Mouse (Mus musculus) liver, embryonic 11.5 days (tissue): ENCODE measurements around the gene Plpp1. TPM values are rescaled to one million over a fixed set of nuclear protein-coding genes. Genes with fewer than 3 reads are reported as not detected.
A peak's percentile ranks its signal among the peaks of the same experiment; 100 is the strongest.

Source experiments
- ATAC-seq: fragments of 200-750 bp; cut with Nextera tagmentation; replicated peaks from 2 replicates; pipeline ENCODE4 v1.8.0; 2017; ENCODE audit warnings: moderate number of reproducible peaks, mild to moderate bottlenecking, moderate TSS enrichment, moderate library complexity; ENCODE audit not compliant: low FRiP score
- DNase-seq: peaks from one replicate; pipeline ENCODE4 v3.0.0-alpha.2; 2017; ENCODE audit warnings: low spot score
- H3K27ac ChIP-seq: fragments of 300-500 bp; sonication (generic); 2 replicates; pipeline ENCODE4 v1.5.1; 2014; ENCODE audit warnings: mild to moderate bottlenecking, low read depth, low read length, control low read depth
- H3K27me3 ChIP-seq: fragments of 300-500 bp; sonication (generic); replicated peaks from 2 replicates; pipeline ENCODE4 v1.6.1; 2014; ENCODE audit warnings: low read length, mixed read lengths; ENCODE audit not compliant: control insufficient read depth, insufficient read depth
- H3K36me3 ChIP-seq: fragments of 300-500 bp; sonication (generic); 2 replicates; pipeline ENCODE4 v1.6.1; 2014; ENCODE audit warnings: mild to moderate bottlenecking, low read length, moderate library complexity, mixed read lengths; ENCODE audit not compliant: control insufficient read depth, insufficient read depth
- H3K4me1 ChIP-seq: fragments of 300-500 bp; sonication (generic); replicated peaks from 2 replicates; pipeline ENCODE4 v1.6.1; 2014; ENCODE audit warnings: low read length, mixed read lengths; ENCODE audit not compliant: control insufficient read depth, insufficient read depth
- H3K4me2 ChIP-seq: fragments of 300-500 bp; sonication (generic); 2 replicates; pipeline ENCODE4 v1.6.1; 2014; ENCODE audit warnings: mild to moderate bottlenecking, control low read depth, moderate library complexity
- H3K4me3 ChIP-seq: fragments of 300-500 bp; sonication (generic); 2 replicates; pipeline ENCODE4 v1.5.1; 2014; ENCODE audit warnings: low read depth, low read length, control low read depth
- H3K9ac ChIP-seq: fragments of 300-500 bp; sonication (generic); 2 replicates; pipeline ENCODE4 v1.6.1; 2014; ENCODE audit warnings: low read depth, low read length, control low read depth
- H3K9me3 ChIP-seq: fragments of 300-500 bp; sonication (generic); 2 replicates; pipeline ENCODE4 v1.6.1; 2016; ENCODE audit warnings: low read length, inconsistent platforms, mixed read lengths; ENCODE audit not compliant: control insufficient read depth
- WGBS: fragments of 180-500 bp; shearing (Covaris S2); extraction: QIAGEN DNeasy Blood & Tissue Kit; methylation state at CpG from one replicate; pipeline ENCODE4 v1.1.7; 2014; 5-methylcytosine and 5-hydroxymethylcytosine counted together
- polyA plus RNA-seq: library from polyadenylated mRNA; unstranded; fragments of >200 nt; fragmentation: Nextera tagmentation; extraction: Ambion mirVana; gene quantifications from 2 replicates; pipeline ENCODE4 v1.2.1, GENCODE M21; 2014

Gene Plpp1
- polyA plus RNA-seq, 1 experiment from 2014 or later, result 27.4 TPM

DNA sequence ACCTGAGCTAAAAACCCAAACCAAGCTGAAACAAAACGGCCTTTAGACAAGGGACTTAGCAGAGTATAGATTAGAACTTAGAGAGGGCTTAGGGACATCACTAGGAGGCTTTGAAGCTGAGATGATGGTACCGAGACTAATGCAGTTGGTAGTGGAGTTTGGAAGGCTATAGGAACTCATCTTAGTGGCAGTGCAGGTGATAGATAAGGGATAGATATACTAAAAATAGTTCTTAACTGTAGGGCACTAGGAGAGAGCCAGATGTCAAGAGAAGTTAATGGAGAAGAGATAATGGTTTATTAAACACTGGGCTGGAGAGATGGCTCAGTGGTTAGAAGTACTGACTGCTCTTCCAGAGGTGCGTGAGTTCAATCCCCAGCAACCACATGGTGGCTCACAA, 15.4 kb downstream of the Plpp1 start:
- H3K27me3 ChIP-seq, result no peaks in the 10 kb centered on the region
- H3K4me3 ChIP-seq, result no peak overlapping the region
- peaks cover 7% of the 10 kb centered on the region; the same call in 1 of the 2 replicates for H3K4me1 ChIP-seq
- ATAC-seq, result peak; percentile 90
- 56% methylated on average over 3 of the region's 3 CpGs for WGBS
- H3K9me3 ChIP-seq, result no peaks in the 10 kb centered on the region
- H3K27ac ChIP-seq, result no peak overlapping the region
- no peaks in the 10 kb centered on the region for H3K36me3 ChIP-seq
- H3K9ac ChIP-seq, result no peak overlapping the region
- no peak overlapping the region for H3K4me2 ChIP-seq
- no peak for DNase-seq

DNA sequence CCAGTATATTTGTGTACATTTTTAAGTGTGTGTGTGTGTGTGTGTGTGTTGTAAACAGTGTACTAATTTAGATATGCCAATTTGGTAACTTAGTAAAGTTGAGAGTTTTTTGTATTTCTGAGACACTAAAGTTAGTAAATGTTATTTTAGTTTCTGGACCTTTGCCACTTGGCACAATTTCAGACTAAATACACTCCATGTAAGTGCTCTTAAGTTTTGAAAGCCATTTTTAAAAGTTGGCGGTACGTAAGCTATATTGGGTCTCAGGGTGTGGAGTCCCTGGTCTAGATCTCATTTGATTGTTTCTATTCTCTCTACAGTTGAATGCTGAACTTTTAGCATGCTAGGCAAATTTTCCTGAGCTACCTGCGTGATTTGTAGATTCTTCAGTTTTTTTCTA, 17.5 kb downstream of the Plpp1 start:
- Histone ChIP-seq H3K36me3 (no peaks in the 10 kb centered on the region), H3K9ac (no peak overlapping the region), H3K4me1 (peaks cover 7% of the 10 kb centered on the region; the same call in 1 of the 2 replicates), H3K27ac (no peak overlapping the region), H3K4me3 (no peak overlapping the region), H3K9me3 (no peaks in the 10 kb centered on the region), H3K27me3 (no peaks in the 10 kb centered on the region), H3K4me2 (no peak overlapping the region)
- ATAC-seq, result no peak
- DNase-seq, result no peak
- WGBS, result 90% methylated on average over 3 of the region's 3 CpGs

DNA sequence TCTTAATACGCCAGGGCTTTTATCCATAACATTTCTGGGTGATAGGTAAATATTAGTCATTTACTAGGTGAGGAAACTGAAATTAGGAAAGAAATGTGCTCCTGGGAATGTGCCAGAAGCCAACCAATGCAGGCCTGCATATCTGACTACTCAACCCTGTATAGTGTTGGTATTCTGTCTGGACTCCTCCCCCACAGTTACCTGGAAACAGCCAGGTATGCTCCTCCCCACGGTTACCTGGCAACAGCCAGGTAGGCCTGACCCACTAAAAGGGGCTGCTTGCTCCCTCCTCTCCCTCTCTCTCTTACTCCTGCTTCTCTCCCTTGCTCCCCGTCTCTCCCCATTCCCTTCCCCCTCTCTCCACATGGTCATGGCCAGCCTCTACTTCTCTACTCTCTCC, 21.8 kb downstream of the Plpp1 start:
- no peak for ATAC-seq
- 69% methylated on average over 3 of the region's 3 CpGs for WGBS

DNA sequence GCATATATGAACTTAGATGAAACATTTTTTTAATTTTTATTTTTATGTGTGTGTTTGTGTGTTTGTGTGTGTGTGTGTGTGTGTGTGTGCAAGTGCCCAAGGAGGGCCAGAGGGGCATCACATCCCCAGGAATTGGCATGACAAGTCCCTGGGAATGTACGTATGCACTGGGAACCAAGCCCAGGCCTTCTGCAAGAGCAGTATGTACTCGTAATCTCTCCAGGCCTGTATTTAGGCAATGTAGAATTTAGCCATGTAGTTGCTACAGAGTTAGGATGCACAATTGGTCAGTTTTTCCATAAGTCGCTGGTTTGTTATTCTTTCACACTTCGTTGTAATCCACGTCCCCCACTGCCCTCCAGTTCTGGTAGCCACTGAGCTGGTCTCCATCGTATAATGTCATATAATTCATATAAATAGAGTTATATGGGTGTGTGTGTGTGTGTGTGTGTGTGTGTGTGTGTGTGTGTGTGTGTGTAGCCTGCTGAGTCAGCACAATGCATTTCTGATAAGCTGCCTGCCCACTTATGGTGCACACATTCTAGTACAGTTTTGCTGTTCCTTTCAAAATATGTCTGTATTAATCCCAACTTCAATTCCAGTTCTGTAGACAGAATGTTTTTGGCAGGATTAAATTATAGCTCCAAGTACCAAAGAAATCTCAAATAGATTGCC, 22.8 kb downstream of the Plpp1 start:
- no peak for DNase-seq
- Histone ChIP-seq H3K4me1 (no peaks in the 10 kb centered on the region; the same call in 1 of the 2 replicates), H3K36me3 (no peaks in the 10 kb centered on the region), H3K9me3 (no peaks in the 10 kb centered on the region), H3K9ac (no peak overlapping the region), H3K27ac (no peak overlapping the region), H3K27me3 (no peaks in the 10 kb centered on the region), H3K4me3 (no peak overlapping the region), H3K4me2 (no peak overlapping the region)
- WGBS, result 89% methylated on average over 6 of the region's 6 CpGs
- ATAC-seq, result no peak

More for the DNA sequence above, 21.8 kb downstream of the Plpp1 start:
- Histone ChIP-seq H3K36me3 (no peaks in the 10 kb centered on the region), H3K4me1 (no peaks in the 10 kb centered on the region; the same call in 1 of the 2 replicates), H3K9me3 (no peaks in the 10 kb centered on the region), H3K4me2 (no peak overlapping the region), H3K4me3 (no peak overlapping the region), H3K9ac (no peak overlapping the region), H3K27me3 (no peaks in the 10 kb centered on the region), H3K27ac (no peak overlapping the region)
- DNase-seq, result no peak

DNA sequence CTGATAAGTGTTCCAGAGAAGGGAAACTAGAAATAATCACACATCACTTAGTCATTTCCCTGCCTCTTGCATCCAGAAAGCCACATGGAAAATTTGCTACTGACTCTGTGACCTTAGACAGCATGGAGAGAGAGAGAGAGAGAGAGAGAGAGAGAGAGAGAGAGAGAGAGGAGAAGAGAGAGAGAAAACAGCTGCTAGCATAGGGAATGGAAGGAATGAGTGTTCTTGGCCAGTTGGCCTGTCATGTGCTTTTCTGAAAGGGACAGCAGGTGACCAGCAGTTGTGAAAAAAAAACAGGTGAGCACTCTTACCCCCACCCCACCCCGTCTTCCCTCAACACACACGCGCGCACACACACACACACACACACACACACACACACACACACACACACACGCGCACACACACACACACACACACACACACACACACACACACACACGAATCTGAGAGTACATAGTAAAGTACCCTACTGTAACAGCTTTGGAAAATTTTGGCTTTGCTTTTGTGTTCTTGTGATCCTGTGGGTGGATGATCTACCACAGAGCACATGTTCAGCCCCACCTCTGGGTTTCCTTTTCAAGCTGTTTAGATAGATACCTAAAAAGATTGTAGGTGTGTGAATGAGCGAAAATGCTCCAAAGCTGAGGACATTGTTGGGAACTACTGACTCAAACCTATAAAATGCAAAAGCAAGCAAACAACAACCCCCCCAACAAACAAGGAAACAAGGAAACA, 23.5 kb downstream of the Plpp1 start:
- Histone ChIP-seq H3K27me3 (no peaks in the 10 kb centered on the region), H3K4me2 (no peak overlapping the region), H3K4me1 (no peaks in the 10 kb centered on the region; the same call in 1 of the 2 replicates), H3K4me3 (no peak overlapping the region), H3K36me3 (no peaks in the 10 kb centered on the region), H3K9me3 (no peaks in the 10 kb centered on the region), H3K9ac (no peak overlapping the region), H3K27ac (no peak overlapping the region)
- no peak for DNase-seq
- 89% methylated on average over 6 of the region's 8 CpGs for WGBS
- ATAC-seq, result 0 out of 2 replicates have a peak, but pooled peaks have one; percentile 41

DNA sequence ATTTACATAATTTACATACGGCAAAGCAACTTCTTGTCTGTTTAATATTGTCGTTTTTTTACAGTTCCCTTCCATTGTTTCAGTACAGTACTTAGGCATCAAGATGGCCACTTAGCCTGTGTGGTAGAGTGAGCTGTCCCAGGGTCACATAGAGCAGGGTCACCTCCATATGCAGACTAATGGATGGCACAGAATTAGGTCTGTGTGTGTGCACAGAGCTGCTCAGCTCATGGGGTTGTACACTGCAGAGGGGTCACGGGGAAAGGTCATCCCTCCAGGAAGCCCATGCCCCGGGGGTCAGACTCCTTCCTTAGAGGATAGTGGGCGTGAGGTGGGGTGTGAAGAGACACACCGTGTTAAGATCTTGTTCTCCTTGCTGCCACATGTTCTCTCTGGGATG, 24.9 kb downstream of the Plpp1 start:
- Histone ChIP-seq H3K36me3 (no peaks in the 10 kb centered on the region), H3K27ac (no peak overlapping the region), H3K4me3 (no peak overlapping the region), H3K4me2 (no peak overlapping the region), H3K4me1 (no peaks in the 10 kb centered on the region; the same call in 1 of the 2 replicates), H3K9ac (no peak overlapping the region), H3K9me3 (no peaks in the 10 kb centered on the region), H3K27me3 (no peaks in the 10 kb centered on the region)
- DNase-seq (no peak), ATAC-seq (no peak)
- 62% methylated on average over 6 of the region's 6 CpGs for WGBS

DNA sequence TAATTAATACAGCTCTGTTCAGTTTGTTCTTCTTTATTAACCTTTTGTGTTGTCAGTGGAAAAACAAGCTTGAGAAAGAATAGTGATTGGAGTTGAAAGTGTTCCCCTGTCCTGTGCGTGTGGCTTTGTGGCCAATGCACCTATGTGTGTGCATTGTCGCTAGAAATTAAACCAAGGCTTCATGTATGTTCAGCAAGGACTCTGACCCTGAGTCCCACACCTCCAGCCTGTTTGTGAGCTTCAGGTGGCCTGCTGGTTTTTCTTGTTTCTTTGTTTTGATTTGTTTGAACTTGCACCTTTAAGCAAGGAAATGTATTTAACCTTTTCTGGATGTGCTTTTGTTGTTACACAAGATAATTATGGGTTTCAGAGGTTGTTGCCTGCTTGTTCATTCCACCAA, 29.0 kb downstream of the Plpp1 start:
- H3K4me2 ChIP-seq, result no peak overlapping the region
- no peak overlapping the region for H3K4me3 ChIP-seq
- peaks cover 13% of the 10 kb centered on the region for H3K4me1 ChIP-seq
- no peaks in the 10 kb centered on the region for H3K9me3 ChIP-seq
- no peak overlapping the region for H3K9ac ChIP-seq
- no peaks in the 10 kb centered on the region for H3K36me3 ChIP-seq
- no peak overlapping the region for H3K27ac ChIP-seq
- DNase-seq, result no peak
- ATAC-seq, result no peak
- no peaks in the 10 kb centered on the region for H3K27me3 ChIP-seq
- 87% methylated on average over 2 of the region's 2 CpGs for WGBS

DNA sequence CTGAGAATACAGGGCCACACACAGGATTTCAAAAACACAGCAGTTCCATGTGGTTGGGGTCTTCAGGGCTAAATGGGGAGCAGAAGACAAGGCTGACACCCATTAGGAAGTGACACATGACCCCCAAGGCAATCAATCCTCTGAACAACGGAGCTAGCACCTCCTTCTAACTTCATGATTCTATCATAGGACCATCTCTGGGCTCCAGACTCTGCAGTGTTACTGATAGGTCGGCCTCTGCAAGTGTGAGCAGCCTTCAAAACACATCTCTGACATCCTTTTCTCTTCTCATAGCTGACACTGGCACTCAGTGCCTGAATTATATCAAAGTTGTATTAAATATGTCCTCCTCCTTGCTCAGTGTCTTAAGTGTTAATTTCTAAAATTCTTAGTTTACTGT, 32.0 kb downstream of the Plpp1 start:
- 43% methylated on average over 2 of the region's 2 CpGs for WGBS
- Histone ChIP-seq H3K9me3 (no peaks in the 10 kb centered on the region), H3K36me3 (no peaks in the 10 kb centered on the region), H3K4me3 (no peak overlapping the region), H3K4me2 (no peak overlapping the region), H3K9ac (no peak overlapping the region), H3K27ac (no peak overlapping the region), H3K4me1 (peaks cover 18% of the 10 kb centered on the region), H3K27me3 (no peaks in the 10 kb centered on the region)
- ATAC-seq, result no peak
- no peak for DNase-seq
